Mouse (Mus musculus) stomach, postnatal 0 days (tissue): ENCODE measurements around the gene Pgd. TPM values are rescaled to one million over a fixed set of nuclear protein-coding genes. Genes with fewer than 3 reads are reported as not detected.
A peak's percentile ranks its signal among the peaks of the same experiment; 100 is the strongest.
"Not testable (repeated sequence)": the region's sequence is repeated elsewhere in the genome, so short reads cannot be mapped to it uniquely, and the experiment has no call there.

Experiments
- ATAC-seq: fragments of 200-750 bp; cut with Nextera tagmentation; 2 replicates; pipeline ENCODE4 v1.8.0; 2017; ENCODE audit not compliant: low FRiP score, low TSS enrichment
- DNase-seq: peaks from one replicate; pipeline ENCODE4 v3.0.0-alpha.2; 2016; ENCODE audit warnings: low spot score
- H3K27ac ChIP-seq: fragments of 300-500 bp; sonication (generic); replicated peaks from 2 replicates; pipeline ENCODE4 v1.5.1; 2014; ENCODE audit warnings: mild to moderate bottlenecking, control low read depth
- H3K27me3 ChIP-seq: fragments of 300-500 bp; sonication (generic); 2 replicates; pipeline ENCODE4 v1.6.1; 2014; ENCODE audit warnings: low read length; ENCODE audit not compliant: control insufficient read depth, insufficient read depth
- H3K36me3 ChIP-seq: fragments of 300-500 bp; sonication (generic); 2 replicates; pipeline ENCODE4 v1.6.1; 2014; ENCODE audit warnings: low read length, mixed read lengths; ENCODE audit not compliant: control insufficient read depth, insufficient read depth
- H3K4me1 ChIP-seq: fragments of 300-500 bp; sonication (generic); replicated peaks from 2 replicates; pipeline ENCODE4 v1.6.1; 2014; ENCODE audit warnings: antibody characterized with exemption; ENCODE audit not compliant: control insufficient read depth, insufficient read depth
- H3K4me2 ChIP-seq: fragments of 300-500 bp; sonication (generic); replicated peaks from 2 replicates; pipeline ENCODE4 v1.6.1; 2014; ENCODE audit warnings: low read depth, mild to moderate bottlenecking, control low read depth, moderate library complexity
- H3K4me3 ChIP-seq: fragments of 300-500 bp; sonication (generic); 2 replicates; pipeline ENCODE4 v1.5.1; 2014; ENCODE audit warnings: low read depth, low read length, control low read depth
- H3K9ac ChIP-seq: fragments of 300-500 bp; sonication (generic); 2 replicates; pipeline ENCODE4 v1.6.1; 2014; ENCODE audit warnings: mild to moderate bottlenecking, low read length, control low read depth, mixed read lengths
- H3K9me3 ChIP-seq: fragments of 300-500 bp; sonication (generic); 2 replicates; pipeline ENCODE4 v1.6.1; 2016; ENCODE audit warnings: low read length; ENCODE audit not compliant: control insufficient read depth
- CTCF ChIP-seq: IDR thresholded peaks from 2 replicates; pipeline ENCODE4 v1.5.1; 2016; ENCODE audit warnings: antibody characterized with exemption, low read depth, mild to moderate bottlenecking, moderate library complexity
- EP300 ChIP-seq: optimal IDR thresholded peaks from 2 replicates; pipeline ENCODE3; 2016; ENCODE audit warnings: antibody characterized with exemption
- WGBS: fragments of 180-500 bp; shearing (Covaris S2); extraction: QIAGEN DNeasy Blood & Tissue Kit; methylation state at CpG from one replicate; pipeline ENCODE4 v1.1.7; 2014; 5-methylcytosine and 5-hydroxymethylcytosine counted together
- polyA plus RNA-seq: library from polyadenylated mRNA; unstranded; fragments of >200 nt; fragmentation: Nextera tagmentation; extraction: Ambion mirVana; gene quantifications from 2 replicates; pipeline ENCODE4 v1.2.1, GENCODE M21; 2015

The Pgd gene
- 266 and 290 TPM in 2 replicates for polyA plus RNA-seq

- TF ChIP-seq CTCF = no peak
- no peak for TF ChIP-seq EP300
- under 1% methylated on average over 59 of the region's 59 CpGs for WGBS
Observed at GRCm38 (mm10) chr4:149166215-149166946, at the start of gene Pgd. Gene Pgd, minus strand, starts transcription at chr4:149166771.

GRCm38 (mm10) chr4:149215982-149216381 lies 49.4 kb upstream of the Pgd start:
- Histone ChIP-seq H3K27ac (peak overlapping the region; percentile 61; the same call in 1 of the 2 replicates), H3K4me2 (no peak overlapping the region), H3K4me1 (no peaks in the 10 kb centered on the region), H3K36me3 (peaks cover 25% of the 10 kb centered on the region), H3K27me3 (no peaks in the 10 kb centered on the region), H3K9ac (no peak overlapping the region), H3K4me3 (no peak overlapping the region), H3K9me3 (no peaks in the 10 kb centered on the region)
- DNase-seq (no peak), ATAC-seq (no peak)
- 64% methylated on average over 9 of the region's 9 CpGs for WGBS
- TF ChIP-seq EP300 = no peak
- TF ChIP-seq CTCF = no peak

More at GRCm38 (mm10) chr4:149166215-149166946, at the start of gene Pgd:
- DNase-seq (peak; percentile 98), ATAC-seq (peak; percentile 95)
- peak within 1 kb of the TSS; percentile 95 for H3K27ac ChIP-seq
- H3K4me1 ChIP-seq = no peaks in the 10 kb centered on the region
- H3K4me3 ChIP-seq = peak within 1 kb of the TSS; percentile 79
- H3K9ac ChIP-seq = peak within 1 kb of the TSS; percentile 89
- H3K4me2 ChIP-seq = peak within 1 kb of the TSS; percentile 90
- H3K27me3 ChIP-seq = no peaks in the 10 kb centered on the region
- H3K9me3 ChIP-seq = no peaks in the 10 kb centered on the region
- H3K36me3 ChIP-seq = peaks cover 5% of the 10 kb centered on the region; the same call in 1 of the 2 replicates

- Histone ChIP-seq H3K36me3 (peaks cover 23% of the 10 kb centered on the region), H3K4me2 (no peak overlapping the region), H3K27ac (peak overlapping the region; percentile 61), H3K9ac (no peak overlapping the region), H3K9me3 (no peaks in the 10 kb centered on the region), H3K4me3 (no peak overlapping the region), H3K4me1 (no peaks in the 10 kb centered on the region), H3K27me3 (no peaks in the 10 kb centered on the region)
- DNase-seq = no peak
- TF ChIP-seq CTCF (no peak), EP300 (no peak)
- peak; percentile 69; the same call in 1 of the 2 replicates for ATAC-seq
- 23% methylated on average over 2 of the region's 2 CpGs for WGBS
Observed at GRCm38 (mm10) chr4:149215397-149215796, 48.8 kb upstream of the Pgd start.

- not testable (repeated sequence) for H3K27ac ChIP-seq, DNase-seq, H3K4me2 ChIP-seq, H3K27me3 ChIP-seq, ATAC-seq, H3K4me3 ChIP-seq, H3K9me3 ChIP-seq, H3K9ac ChIP-seq, H3K4me1 ChIP-seq
- 86% methylated on average over 2 of the region's 2 CpGs for WGBS
- peaks cover 24% of the 10 kb centered on the region for H3K36me3 ChIP-seq
Observed at GRCm38 (mm10) chr4:149214468-149214867, 47.9 kb upstream of the Pgd start.

- Histone ChIP-seq H3K4me2 (no peak overlapping the region), H3K4me1 (no peaks in the 10 kb centered on the region), H3K27ac (no peak overlapping the region), H3K36me3 (peaks cover 24% of the 10 kb centered on the region), H3K9ac (no peak overlapping the region), H3K27me3 (no peaks in the 10 kb centered on the region), H3K4me3 (no peak overlapping the region), H3K9me3 (no peaks in the 10 kb centered on the region)
- ATAC-seq = no peak
- 96% methylated on average over 9 of the region's 9 CpGs for whole genome bisulfite sequencing
- TF ChIP-seq EP300 (no peak), CTCF (no peak)
- no peak for DNase-seq
Observed at GRCm38 (mm10) chr4:149213466-149213865, 46.9 kb upstream of the Pgd start.

- H3K27ac ChIP-seq, H3K27me3 ChIP-seq, H3K4me1 ChIP-seq, H3K4me2 ChIP-seq, H3K9me3 ChIP-seq, DNase-seq, H3K9ac ChIP-seq, H3K4me3 ChIP-seq, ATAC-seq: not testable (repeated sequence)
- WGBS = 93% methylated on average over 6 of the region's 6 CpGs
- peaks cover 33% of the 10 kb centered on the region for H3K36me3 ChIP-seq
- peak; percentile 24; the same call in 1 of the 2 replicates for TF ChIP-seq CTCF
Observed at GRCm38 (mm10) chr4:149211441-149211840, 44.9 kb upstream of the Pgd start.
